Mouse (Mus musculus): ENCODE results near the gene Hs6st2. TPM values are rescaled to one million over a fixed set of nuclear protein-coding genes. Genes with fewer than 3 reads are reported as not detected.

The Hs6st2 gene
- polyA plus RNA-seq, 1 experiment, result 0.20 TPM

DNA sequence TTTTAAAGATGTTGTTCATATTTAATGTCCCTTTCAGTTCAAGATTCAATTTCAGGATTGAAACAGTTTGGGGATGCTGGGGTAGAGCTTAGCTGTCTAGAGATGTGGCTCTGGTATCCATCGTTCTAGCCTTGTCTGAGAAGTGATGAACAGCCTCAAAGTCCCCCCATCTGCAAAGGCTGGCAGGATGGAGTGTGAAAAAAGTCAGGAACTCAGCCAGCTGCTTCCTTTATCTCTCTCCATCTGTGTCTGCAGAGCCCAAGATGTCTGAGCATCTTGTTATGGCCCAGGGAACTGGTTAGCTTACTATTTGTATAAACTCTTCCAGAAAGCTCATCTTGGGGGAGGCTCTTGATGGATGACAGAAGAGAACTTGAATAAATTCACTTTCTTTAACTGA lies 70.9 kb downstream of the Hs6st2 start:
- no peaks in the 10 kb centered on the region for H3K36me3 ChIP-seq (ENCODE audit: control insufficient read depth, insufficient read depth)
- TF ChIP-seq MYOD1 (IDR thresholded peaks at IDR 0.05; ENCODE audit: control insufficient read depth, insufficient read length, low read depth) (no peak), USF1 (IDR thresholded peaks at IDR 0.05; ENCODE audit: low read depth) (no peak), CTCF (IDR thresholded peaks at IDR 0.05; ENCODE audit: control insufficient read depth, insufficient read depth, insufficient read length) (no peak), MYOG (IDR thresholded peaks at IDR 0.05; ENCODE audit: control insufficient read depth, extremely low read depth, insufficient read length) (no peak), MAX (IDR thresholded peaks at IDR 0.05) (no peak), FOSL1 (IDR thresholded peaks at IDR 0.05; ENCODE audit: insufficient read depth, low read length, poor library complexity, severe bottlenecking) (no peak)
- H3K79me2 ChIP-seq (ENCODE audit: control insufficient read depth, insufficient read depth), result no peaks in the 10 kb centered on the region
- H3K79me3 ChIP-seq (ENCODE audit: low read depth), result no peaks in the 10 kb centered on the region
- H3ac ChIP-seq (ENCODE audit: control insufficient read depth, insufficient read length, low read depth), result no peak overlapping the region
- no peak overlapping the region for H3K4me3 ChIP-seq (ENCODE audit: insufficient read depth, poor library complexity, severe bottlenecking)
- no peaks in the 10 kb centered on the region for H3K27me3 ChIP-seq (ENCODE audit: control insufficient read depth, insufficient read depth, insufficient read length)

DNA sequence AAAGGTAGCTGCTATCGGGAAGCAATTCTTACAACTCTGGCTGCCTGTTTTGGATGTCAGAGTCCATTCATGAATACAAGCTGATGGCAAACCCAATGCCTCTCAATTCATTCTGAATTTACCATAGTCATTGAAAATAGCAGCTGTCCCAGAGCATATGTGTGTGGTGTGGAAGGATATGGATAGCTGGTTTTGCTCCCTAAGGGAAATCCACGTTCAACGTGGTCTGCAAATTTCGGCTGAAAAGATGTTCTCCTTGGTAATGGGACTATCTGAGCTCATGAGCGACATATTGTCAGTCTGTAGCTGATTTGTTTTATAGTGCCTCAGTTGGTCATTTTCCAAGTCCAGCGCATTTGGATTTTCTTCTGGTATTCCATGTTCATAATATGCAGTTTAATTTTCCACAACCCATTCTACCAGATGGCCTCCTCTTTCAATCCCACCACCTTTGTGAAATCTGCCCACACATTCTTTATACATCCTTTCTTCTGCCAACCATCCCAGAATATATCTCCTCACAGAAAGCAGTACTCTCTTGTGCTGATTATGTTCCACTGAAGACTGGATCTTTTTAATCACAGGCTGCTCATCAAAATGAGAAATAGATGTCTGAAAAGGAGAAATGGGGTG lies 75.3 kb downstream of the Hs6st2 start:
- no peak overlapping the region for H3K4me3 ChIP-seq (ENCODE audit: insufficient read depth, poor library complexity, severe bottlenecking)
- no peaks in the 10 kb centered on the region for H3K27me3 ChIP-seq (ENCODE audit: control insufficient read depth, insufficient read depth, insufficient read length)
- no peaks in the 10 kb centered on the region for H3K36me3 ChIP-seq (ENCODE audit: control insufficient read depth, insufficient read depth)
- H3K79me2 ChIP-seq (ENCODE audit: control insufficient read depth, insufficient read depth), result no peaks in the 10 kb centered on the region
- TF ChIP-seq FOSL1 (IDR thresholded peaks at IDR 0.05; ENCODE audit: insufficient read depth, low read length, poor library complexity, severe bottlenecking), result no peak
- TF ChIP-seq CTCF (IDR thresholded peaks at IDR 0.05; ENCODE audit: control insufficient read depth, insufficient read depth, insufficient read length), result no peak
- TF ChIP-seq USF1 (IDR thresholded peaks at IDR 0.05; ENCODE audit: low read depth), result no peak
- no peak for TF ChIP-seq MYOG (IDR thresholded peaks at IDR 0.05; ENCODE audit: control insufficient read depth, extremely low read depth, insufficient read length)
- no peak for TF ChIP-seq MYOD1 (IDR thresholded peaks at IDR 0.05; ENCODE audit: control insufficient read depth, insufficient read length, low read depth)
- no peak for TF ChIP-seq CEBPB (IDR thresholded peaks at IDR 0.05; ENCODE audit: low read depth)
- TF ChIP-seq MAX (IDR thresholded peaks at IDR 0.05), result no peak
- no peaks in the 10 kb centered on the region for H3K79me3 ChIP-seq (ENCODE audit: low read depth)
- H3ac ChIP-seq (ENCODE audit: control insufficient read depth, insufficient read length, low read depth), result no peak overlapping the region

DNA sequence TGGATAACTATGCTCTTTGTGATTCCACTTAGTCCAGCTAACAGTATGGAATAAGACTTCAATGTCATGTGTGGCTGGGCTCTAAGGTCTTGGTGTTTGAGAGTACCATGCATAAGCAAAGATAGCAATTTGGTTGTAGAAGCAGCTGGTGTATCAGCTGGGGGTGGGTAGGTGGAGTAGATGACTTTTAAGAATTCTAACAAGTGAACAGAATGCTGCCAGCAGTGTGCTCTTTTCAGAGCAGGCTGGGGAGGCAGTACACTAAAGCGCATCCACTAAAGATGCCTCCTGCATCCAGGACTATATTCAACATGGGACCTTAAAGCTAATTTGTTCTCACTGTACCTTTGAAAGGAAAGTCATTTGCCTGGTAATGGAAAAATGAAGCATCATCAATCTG lies 88.9 kb downstream of the Hs6st2 start:
- Histone ChIP-seq H3K36me3 (ENCODE audit: control insufficient read depth, insufficient read depth) (no peaks in the 10 kb centered on the region), H3K79me2 (ENCODE audit: control insufficient read depth, insufficient read depth) (no peaks in the 10 kb centered on the region), H3K4me3 (ENCODE audit: insufficient read depth, poor library complexity, severe bottlenecking) (no peak overlapping the region), H3K79me3 (ENCODE audit: low read depth) (no peaks in the 10 kb centered on the region), H3ac (ENCODE audit: control insufficient read depth, insufficient read length, low read depth) (no peak overlapping the region), H3K27me3 (ENCODE audit: control insufficient read depth, insufficient read depth, insufficient read length) (no peaks in the 10 kb centered on the region)
- no peak for TF ChIP-seq MAX (IDR thresholded peaks at IDR 0.05)
- no peak for TF ChIP-seq CEBPB (IDR thresholded peaks at IDR 0.05; ENCODE audit: low read depth)
- TF ChIP-seq USF1 (IDR thresholded peaks at IDR 0.05; ENCODE audit: low read depth), result no peak
- TF ChIP-seq CTCF (IDR thresholded peaks at IDR 0.05; ENCODE audit: control insufficient read depth, insufficient read depth, insufficient read length), result no peak
- TF ChIP-seq MYOG (IDR thresholded peaks at IDR 0.05; ENCODE audit: control insufficient read depth, extremely low read depth, insufficient read length), result no peak
- TF ChIP-seq FOSL1 (IDR thresholded peaks at IDR 0.05; ENCODE audit: insufficient read depth, low read length, poor library complexity, severe bottlenecking), result no peak
- no peak for TF ChIP-seq MYOD1 (IDR thresholded peaks at IDR 0.05; ENCODE audit: control insufficient read depth, insufficient read length, low read depth)

DNA sequence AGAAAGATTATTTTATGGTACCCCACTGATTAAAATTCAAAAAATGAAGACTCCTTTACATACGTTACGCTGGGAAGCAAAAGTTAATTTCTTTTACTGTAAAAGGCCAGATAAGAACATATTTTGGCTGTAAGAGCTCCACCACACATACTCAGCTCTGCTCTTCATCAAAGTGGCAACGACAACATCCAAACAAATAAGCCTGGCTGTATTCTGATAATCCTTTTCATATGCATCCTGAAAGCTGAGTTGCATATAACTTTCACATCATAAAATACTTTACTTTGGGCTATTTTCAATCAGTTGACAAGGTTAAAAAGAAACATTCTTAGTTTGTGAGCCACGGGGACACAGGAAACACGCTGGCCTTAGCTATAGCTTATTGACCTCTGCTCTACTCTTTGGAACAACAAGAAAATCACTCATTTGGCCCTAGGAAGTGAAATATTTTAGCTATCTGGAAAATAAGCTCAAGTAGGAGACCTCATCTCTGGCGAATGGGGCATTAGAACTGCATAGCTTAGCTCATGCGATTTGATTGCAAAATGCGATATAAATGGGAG lies 91.1 kb downstream of the Hs6st2 start:
- no peaks in the 10 kb centered on the region for H3K27me3 ChIP-seq (ENCODE audit: control insufficient read depth, insufficient read depth, insufficient read length)
- no peak overlapping the region for H3ac ChIP-seq (ENCODE audit: control insufficient read depth, insufficient read length, low read depth)
- H3K4me3 ChIP-seq (ENCODE audit: insufficient read depth, poor library complexity, severe bottlenecking), result no peak overlapping the region
- no peaks in the 10 kb centered on the region for H3K36me3 ChIP-seq (ENCODE audit: control insufficient read depth, insufficient read depth)
- TF ChIP-seq MYOD1 (IDR thresholded peaks at IDR 0.05; ENCODE audit: control insufficient read depth, insufficient read length, low read depth) (no peak), CEBPB (IDR thresholded peaks at IDR 0.05; ENCODE audit: low read depth) (no peak), USF1 (IDR thresholded peaks at IDR 0.05; ENCODE audit: low read depth) (no peak), MAX (IDR thresholded peaks at IDR 0.05) (no peak), FOSL1 (IDR thresholded peaks at IDR 0.05; ENCODE audit: insufficient read depth, low read length, poor library complexity, severe bottlenecking) (no peak)
- H3K79me2 ChIP-seq (ENCODE audit: control insufficient read depth, insufficient read depth), result no peaks in the 10 kb centered on the region
- no peaks in the 10 kb centered on the region for H3K79me3 ChIP-seq (ENCODE audit: low read depth)

DNA sequence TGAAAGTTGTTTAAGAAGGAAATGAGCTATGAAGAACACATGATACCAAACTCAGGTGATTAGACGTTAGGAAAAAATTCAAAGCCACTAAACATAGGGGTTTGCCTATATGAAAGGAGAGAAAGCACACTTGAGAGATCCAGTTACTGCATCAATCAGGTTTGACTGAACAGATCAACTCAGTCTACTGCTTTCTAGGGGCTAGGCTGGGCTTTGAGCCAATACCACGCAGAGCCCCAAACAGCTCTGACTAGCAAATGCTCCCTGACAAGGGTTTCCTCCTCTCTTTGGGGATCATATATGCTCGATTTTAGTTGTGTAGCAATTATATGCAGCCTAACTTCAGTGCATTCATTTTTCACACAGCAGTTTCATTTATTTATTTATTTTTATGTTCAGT lies 96.2 kb downstream of the Hs6st2 start:
- Histone ChIP-seq H3K79me3 (ENCODE audit: low read depth) (no peaks in the 10 kb centered on the region), H3ac (ENCODE audit: control insufficient read depth, insufficient read length, low read depth) (no peak overlapping the region), H3K79me2 (ENCODE audit: control insufficient read depth, insufficient read depth) (no peaks in the 10 kb centered on the region), H3K4me3 (ENCODE audit: insufficient read depth, poor library complexity, severe bottlenecking) (no peak overlapping the region), H3K36me3 (ENCODE audit: control insufficient read depth, insufficient read depth) (no peaks in the 10 kb centered on the region), H3K27me3 (ENCODE audit: control insufficient read depth, insufficient read depth, insufficient read length) (no peaks in the 10 kb centered on the region)
- no peak for TF ChIP-seq FOSL1 (IDR thresholded peaks at IDR 0.05; ENCODE audit: insufficient read depth, low read length, poor library complexity, severe bottlenecking)
- TF ChIP-seq MAX (IDR thresholded peaks at IDR 0.05), result no peak
- TF ChIP-seq CEBPB (IDR thresholded peaks at IDR 0.05; ENCODE audit: low read depth), result no peak
- no peak for TF ChIP-seq MYOD1 (IDR thresholded peaks at IDR 0.05; ENCODE audit: control insufficient read depth, insufficient read length, low read depth)
- TF ChIP-seq MYOG (IDR thresholded peaks at IDR 0.05; ENCODE audit: control insufficient read depth, extremely low read depth, insufficient read length), result no peak
- no peak for TF ChIP-seq CTCF (IDR thresholded peaks at IDR 0.05; ENCODE audit: control insufficient read depth, insufficient read depth, insufficient read length)
- TF ChIP-seq USF1 (IDR thresholded peaks at IDR 0.05; ENCODE audit: low read depth), result no peak

Measured in C2C12 (cell line).